Mouse (Mus musculus): ENCODE data around the gene Src. TPM values are rescaled to one million over a fixed set of nuclear protein-coding genes. Genes with fewer than 3 reads are reported as not detected.

Gene Src
- polyA plus RNA-seq, 1 experiment: 24.6 TPM

DNA sequence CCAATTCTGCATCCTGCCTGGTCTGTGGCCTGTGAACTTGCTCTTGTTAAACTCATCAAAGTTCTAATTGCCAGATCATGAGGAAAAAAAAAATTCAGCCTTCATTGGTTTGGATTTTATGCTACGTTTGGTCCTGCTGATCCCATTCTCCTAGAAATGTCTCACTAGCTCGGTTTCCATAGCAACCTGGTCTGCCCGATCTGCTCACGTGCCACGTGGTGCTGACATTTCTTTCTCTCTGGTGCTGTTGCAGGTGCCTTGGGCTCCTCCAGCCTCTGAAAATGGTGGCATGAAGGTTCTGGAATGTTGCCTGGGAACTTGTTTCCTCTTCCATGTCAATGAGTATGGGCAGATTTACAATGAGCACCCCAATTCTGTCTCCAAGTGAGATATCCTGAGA, 102.3 kb downstream of the Src start:
- Histone ChIP-seq H3K4me1 (replicated peaks; ENCODE audit: control insufficient read depth, insufficient read depth, low read length) (no peaks in the 10 kb centered on the region), H3K27ac (ENCODE audit: control insufficient read depth, insufficient read depth, low read length) (no peak overlapping the region), H3K4me3 (ENCODE audit: control insufficient read depth, insufficient read depth, low read length) (no peak overlapping the region), H3K36me3 (ENCODE audit: control insufficient read depth, insufficient read depth, low read length) (no peaks in the 10 kb centered on the region), H3K27me3 (ENCODE audit: control insufficient read depth, insufficient read depth, low read length) (no peaks in the 10 kb centered on the region)
- WGBS: 56% methylated on average over 5 of the region's 5 CpGs
- DNase-seq: no peak
- no peak for TF ChIP-seq POLR2A (IDR thresholded peaks at IDR 0.05; ENCODE audit: control insufficient read depth, extremely low read depth, insufficient read depth, low read length, poor library complexity)
- no peak for TF ChIP-seq CTCF (IDR thresholded peaks at IDR 0.05; ENCODE audit: borderline replicate concordance, control insufficient read depth, extremely low read depth, insufficient read depth, low read length, poor library complexity)

Other genes starting within 250 kb of the Src start
- gene Rbl1, start 213.9 kb upstream of the Src start, polyA plus RNA-seq (2012; rRNA removed): 20.9 and 25.1 TPM in 2 replicates
- gene Rpn2, start 139.4 kb upstream of the Src start, polyA plus RNA-seq (2012; rRNA removed): 177 and 187 TPM in 2 replicates
- gene Mroh8, start 138.9 kb upstream of the Src start, polyA plus RNA-seq (2012; rRNA removed): 1.0 and 1.1 TPM in 2 replicates
- gene Ghrh, start 70.9 kb upstream of the Src start, polyA plus RNA-seq (2012; rRNA removed): 0.34 and 1.4 TPM in 2 replicates
- 68.0 and 72.5 TPM in 2 replicates for gene Manbal, start 50.9 kb upstream of the Src start, polyA plus RNA-seq (2012; rRNA removed)
- gene Nnat, start 141.6 kb downstream of the Src start, polyA plus RNA-seq (2012; rRNA removed): 2.5 and 17.0 TPM in 2 replicates
- 28.2 and 35.3 TPM in 2 replicates for gene Blcap, start 152.8 kb downstream of the Src start, polyA plus RNA-seq (2012; rRNA removed)